In the genomic region with DNA sequence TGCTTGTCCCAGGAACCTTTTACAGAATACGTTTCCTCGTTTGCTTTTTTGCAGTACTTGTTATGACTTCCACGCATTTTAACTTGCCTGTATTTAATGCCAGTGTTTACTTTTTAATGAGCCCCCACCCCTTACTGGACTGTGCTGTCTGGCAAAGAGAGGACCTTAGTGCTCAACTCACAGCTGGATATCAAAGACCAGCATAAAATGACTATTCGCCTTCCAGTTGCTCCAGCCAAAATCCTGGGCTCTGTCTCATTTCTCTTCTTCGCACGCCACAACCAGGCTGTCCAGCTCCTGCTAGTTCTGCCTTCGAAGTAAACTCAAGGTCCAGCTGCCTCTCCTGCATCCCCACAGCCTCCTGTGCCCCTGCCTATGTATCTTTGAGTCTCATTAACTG, we compare ENCODE assay signal across 22 mouse cellular contexts.
DNase-seq lines count a peak whose midpoint lies in the region; ATAC-seq and TF ChIP-seq lines count a peak whose summit lies in the region.
"Had no signal": no experiment of that assay in that cellular context is flagged by ENCODE, and none has a peak within 500 bp of the region (broad histone marks: within the 10 kb centered on the region; RNA-seq: fewer than 3 reads in every experiment).

No protein-coding gene starts in this region.

- H3K4me2 ChIP-seq in intestine, embryonic 15.5 days (replicated peaks), result no peak overlapping the region
- H3K4me2 ChIP-seq in intestine, embryonic 16.5 days (ENCODE audit: low read depth, low read length), result no peak overlapping the region
- H3K4me2 ChIP-seq in lung, embryonic 16.5 days (ENCODE audit: low read depth, low read length), result no peak overlapping the region
- no peak overlapping the region for H3K4me2 ChIP-seq in stomach, embryonic 15.5 days
- H3K4me2 ChIP-seq: embryonic facial prominence, embryonic 12.5 days; embryonic facial prominence, embryonic 15.5 days; forebrain, embryonic 15.5 days; heart, embryonic 11.5 days; hindbrain, embryonic 12.5 days; hindbrain, embryonic 15.5 days had no signal

- no peaks in the 10 kb centered on the region for H3K36me3 ChIP-seq in intestine, embryonic 15.5 days
- no peaks in the 10 kb centered on the region for H3K36me3 ChIP-seq in intestine, embryonic 16.5 days (ENCODE audit: control insufficient read depth, insufficient read depth, low read length)
- H3K36me3 ChIP-seq in lung, embryonic 16.5 days (ENCODE audit: control insufficient read depth, insufficient read depth, low read length), result no peaks in the 10 kb centered on the region
- H3K36me3 ChIP-seq in stomach, embryonic 15.5 days, result no peaks in the 10 kb centered on the region
- H3K36me3 ChIP-seq: embryonic facial prominence, embryonic 12.5 days; embryonic facial prominence, embryonic 15.5 days; forebrain, embryonic 15.5 days; hindbrain, embryonic 12.5 days; hindbrain, embryonic 15.5 days had no signal

- DNase-seq in lung, adult 2 months, result no peak
- DNase-seq in kidney, postnatal 4 days, result no peak
- no peak for DNase-seq in kidney, adult 18-20 months
- DNase-seq: adrenal gland, adult 2 months; adrenal gland, postnatal 14 days; cerebellum, adult 11 months; cerebellum, adult 2 months; cerebellum, adult 9-11 months; cerebellum, postnatal 25 days; gastrocnemius, postnatal 25 days; heart, adult 2 months had no signal

- H3K4me1 ChIP-seq in intestine, embryonic 15.5 days (replicated peaks), result peaks cover 15% of the 10 kb centered on the region; the same call in 1 of the 2 replicates
- peaks cover 11% of the 10 kb centered on the region for H3K4me1 ChIP-seq in intestine, embryonic 16.5 days (ENCODE audit: control insufficient read depth, insufficient read depth, low read length)
- peaks cover 10% of the 10 kb centered on the region; the same call in 1 of the 2 replicates for H3K4me1 ChIP-seq in lung, embryonic 16.5 days (replicated peaks; ENCODE audit: control insufficient read depth, insufficient read depth, low read length)
- no peaks in the 10 kb centered on the region for H3K4me1 ChIP-seq in lung, adult 2 months (ENCODE audit: control insufficient read depth, insufficient read depth, low read length)
- peaks cover 12% of the 10 kb centered on the region for H3K4me1 ChIP-seq in stomach, embryonic 15.5 days

- H3K27me3 ChIP-seq in intestine, embryonic 15.5 days (replicated peaks), result no peaks in the 10 kb centered on the region
- H3K27me3 ChIP-seq in intestine, embryonic 16.5 days (replicated peaks; ENCODE audit: control insufficient read depth, insufficient read depth, low read length), result no peaks in the 10 kb centered on the region
- no peaks in the 10 kb centered on the region for H3K27me3 ChIP-seq in lung, embryonic 16.5 days (ENCODE audit: control insufficient read depth, insufficient read depth, low read depth, low read length)
- no peaks in the 10 kb centered on the region for H3K27me3 ChIP-seq in stomach, embryonic 15.5 days (replicated peaks)
- H3K27me3 ChIP-seq: forebrain, embryonic 15.5 days had no signal

- H3K9ac ChIP-seq in intestine, embryonic 15.5 days, result no peak overlapping the region
- H3K9ac ChIP-seq in intestine, embryonic 16.5 days (ENCODE audit: low read depth, low read length), result no peak overlapping the region
- no peak overlapping the region for H3K9ac ChIP-seq in lung, embryonic 16.5 days (ENCODE audit: low read length)
- no peak overlapping the region for H3K9ac ChIP-seq in stomach, embryonic 15.5 days
- H3K9ac ChIP-seq: embryonic facial prominence, embryonic 12.5 days; embryonic facial prominence, embryonic 15.5 days; forebrain, embryonic 15.5 days; hindbrain, embryonic 12.5 days; hindbrain, embryonic 15.5 days had no signal

- TF ChIP-seq CTCF in lung, adult 2 months (IDR thresholded peaks at IDR 0.05; ENCODE audit: insufficient read depth, low read length), result no peak

- no peak for ATAC-seq in intestine, embryonic 15.5 days
- ATAC-seq in intestine, embryonic 16.5 days, result no peak
- peak; percentile 57 for ATAC-seq in lung, embryonic 16.5 days (ENCODE audit: low read depth)
- ATAC-seq in stomach, embryonic 15.5 days (ENCODE audit: insufficient read depth, low FRiP score, low read depth), result no peak
- ATAC-seq: CD4-positive, CD25-positive, alpha-beta regulatory T cell, adult 4 months; forebrain, embryonic 15.5 days had no signal

- no peak overlapping the region for H3K4me3 ChIP-seq in intestine, embryonic 15.5 days (replicated peaks)
- no peak overlapping the region for H3K4me3 ChIP-seq in intestine, embryonic 16.5 days (ENCODE audit: low read length)
- H3K4me3 ChIP-seq in lung, embryonic 16.5 days (ENCODE audit: low read length), result no peak overlapping the region
- H3K4me3 ChIP-seq in lung, adult 2 months (replicated peaks; ENCODE audit: extremely low read depth, low read depth, low read length), result no peak overlapping the region
- H3K4me3 ChIP-seq in stomach, embryonic 15.5 days (replicated peaks), result no peak overlapping the region
- H3K4me3 ChIP-seq: embryonic facial prominence, embryonic 12.5 days; embryonic facial prominence, embryonic 15.5 days; forebrain, embryonic 15.5 days; heart, adult 2 months; hindbrain, embryonic 12.5 days; hindbrain, embryonic 15.5 days had no signal

- 37% methylated on average over 7 of the region's 7 CpGs for WGBS in intestine, embryonic 15.5 days
- WGBS in intestine, embryonic 16.5 days, result 44% methylated on average over 7 of the region's 7 CpGs
- 36% methylated on average over 7 of the region's 7 CpGs for WGBS in lung, embryonic 16.5 days
- 59% methylated on average over 7 of the region's 7 CpGs for WGBS in lung, adult 2 months
- WGBS in stomach, embryonic 15.5 days, result 29% methylated on average over 7 of the region's 7 CpGs

- no peaks in the 10 kb centered on the region for H3K9me3 ChIP-seq in intestine, embryonic 15.5 days
- no peaks in the 10 kb centered on the region for H3K9me3 ChIP-seq in intestine, embryonic 16.5 days (ENCODE audit: control insufficient read depth, low read length)
- H3K9me3 ChIP-seq in lung, embryonic 16.5 days (ENCODE audit: control insufficient read depth, low read length), result no peaks in the 10 kb centered on the region
- no peaks in the 10 kb centered on the region for H3K9me3 ChIP-seq in stomach, embryonic 15.5 days
- H3K9me3 ChIP-seq: embryonic facial prominence, embryonic 12.5 days; embryonic facial prominence, embryonic 15.5 days; forebrain, embryonic 15.5 days; hindbrain, embryonic 12.5 days; hindbrain, embryonic 15.5 days had no signal

- TF ChIP-seq POLR2A in lung, adult 2 months (IDR thresholded peaks at IDR 0.05; ENCODE audit: borderline replicate concordance, extremely low read depth, low read depth, low read length), result no peak

- H3K27ac ChIP-seq in intestine, embryonic 15.5 days, result peak overlapping the region; percentile 32; the same call in 1 of the 2 replicates
- H3K27ac ChIP-seq in intestine, embryonic 16.5 days (ENCODE audit: low read length), result no peak overlapping the region
- H3K27ac ChIP-seq in lung, embryonic 16.5 days (ENCODE audit: low read length), result peak overlapping the region; percentile 13; the same call in 1 of the 2 replicates
- H3K27ac ChIP-seq in stomach, embryonic 15.5 days, result peak overlapping the region; percentile 79
- H3K27ac ChIP-seq: embryonic facial prominence, embryonic 12.5 days; embryonic facial prominence, embryonic 15.5 days; forebrain, embryonic 15.5 days; heart, adult 2 months; hindbrain, embryonic 12.5 days; hindbrain, embryonic 15.5 days had no signal
